Mouse (Mus musculus): Measurements from ENCODE around the gene Ngp. TPM values are rescaled to one million over a fixed set of nuclear protein-coding genes. Genes with fewer than 3 reads are reported as not detected.

The Ngp gene
- polyA plus RNA-seq, 1 experiment = 0.02 TPM

- no peak overlapping the region for H3ac ChIP-seq (ENCODE audit: control insufficient read depth, insufficient read length, low read depth)
- H3K36me3 ChIP-seq (ENCODE audit: control insufficient read depth, insufficient read depth) = no peaks in the 10 kb centered on the region
- TF ChIP-seq USF1 (IDR thresholded peaks at IDR 0.05; ENCODE audit: low read depth) = no peak
- TF ChIP-seq CEBPB (IDR thresholded peaks at IDR 0.05; ENCODE audit: low read depth) = no peak
- TF ChIP-seq MAX (IDR thresholded peaks at IDR 0.05) = no peak
- no peak for TF ChIP-seq MYOD1 (IDR thresholded peaks at IDR 0.05; ENCODE audit: control insufficient read depth, insufficient read length, low read depth)
- TF ChIP-seq MYOG (IDR thresholded peaks at IDR 0.05; ENCODE audit: control insufficient read depth, extremely low read depth, insufficient read length) = no peak
- TF ChIP-seq CTCF (IDR thresholded peaks at IDR 0.05; ENCODE audit: control insufficient read depth, insufficient read depth, insufficient read length) = no peak
- no peak for TF ChIP-seq FOSL1 (IDR thresholded peaks at IDR 0.05; ENCODE audit: insufficient read depth, low read length, poor library complexity, severe bottlenecking)
- no peaks in the 10 kb centered on the region for H3K79me3 ChIP-seq (ENCODE audit: low read depth)
- H3K4me3 ChIP-seq (ENCODE audit: insufficient read depth, poor library complexity, severe bottlenecking) = no peak overlapping the region
- H3K79me2 ChIP-seq (ENCODE audit: control insufficient read depth, insufficient read depth) = no peaks in the 10 kb centered on the region
- no peaks in the 10 kb centered on the region for H3K27me3 ChIP-seq (ENCODE audit: control insufficient read depth, insufficient read depth, insufficient read length)
Observed at GRCm38 (mm10) chr9:110440049-110440448, 20.5 kb downstream of the Ngp start.

GRCm38 (mm10) chr9:110440559-110440958, 21.0 kb downstream of the Ngp start:
- Histone ChIP-seq H3K79me2 (ENCODE audit: control insufficient read depth, insufficient read depth) (no peaks in the 10 kb centered on the region), H3K79me3 (ENCODE audit: low read depth) (no peaks in the 10 kb centered on the region), H3K27me3 (ENCODE audit: control insufficient read depth, insufficient read depth, insufficient read length) (no peaks in the 10 kb centered on the region), H3K4me3 (ENCODE audit: insufficient read depth, poor library complexity, severe bottlenecking) (no peak overlapping the region), H3K36me3 (ENCODE audit: control insufficient read depth, insufficient read depth) (no peaks in the 10 kb centered on the region), H3ac (ENCODE audit: control insufficient read depth, insufficient read length, low read depth) (no peak overlapping the region)
- TF ChIP-seq USF1 (IDR thresholded peaks at IDR 0.05; ENCODE audit: low read depth) = no peak
- TF ChIP-seq CEBPB (IDR thresholded peaks at IDR 0.05; ENCODE audit: low read depth) = no peak
- no peak for TF ChIP-seq FOSL1 (IDR thresholded peaks at IDR 0.05; ENCODE audit: insufficient read depth, low read length, poor library complexity, severe bottlenecking)
- TF ChIP-seq MYOG (IDR thresholded peaks at IDR 0.05; ENCODE audit: control insufficient read depth, extremely low read depth, insufficient read length) = no peak
- no peak for TF ChIP-seq MAX (IDR thresholded peaks at IDR 0.05)
- TF ChIP-seq MYOD1 (IDR thresholded peaks at IDR 0.05; ENCODE audit: control insufficient read depth, insufficient read length, low read depth) = no peak
- TF ChIP-seq CTCF (IDR thresholded peaks at IDR 0.05; ENCODE audit: control insufficient read depth, insufficient read depth, insufficient read length) = no peak

GRCm38 (mm10) chr9:110448356-110448755, 28.8 kb downstream of the Ngp start:
- Histone ChIP-seq H3ac (ENCODE audit: control insufficient read depth, insufficient read length, low read depth) (no peak overlapping the region), H3K4me3 (ENCODE audit: insufficient read depth, poor library complexity, severe bottlenecking) (no peak overlapping the region), H3K27me3 (ENCODE audit: control insufficient read depth, insufficient read depth, insufficient read length) (no peaks in the 10 kb centered on the region), H3K79me2 (ENCODE audit: control insufficient read depth, insufficient read depth) (no peaks in the 10 kb centered on the region), H3K79me3 (ENCODE audit: low read depth) (no peaks in the 10 kb centered on the region), H3K36me3 (ENCODE audit: control insufficient read depth, insufficient read depth) (peaks cover 9% of the 10 kb centered on the region)
- TF ChIP-seq FOSL1 (IDR thresholded peaks at IDR 0.05; ENCODE audit: insufficient read depth, low read length, poor library complexity, severe bottlenecking) (no peak), MYOG (IDR thresholded peaks at IDR 0.05; ENCODE audit: control insufficient read depth, extremely low read depth, insufficient read length) (no peak), USF1 (IDR thresholded peaks at IDR 0.05; ENCODE audit: low read depth) (no peak), CEBPB (IDR thresholded peaks at IDR 0.05; ENCODE audit: low read depth) (no peak), MYOD1 (IDR thresholded peaks at IDR 0.05; ENCODE audit: control insufficient read depth, insufficient read length, low read depth) (no peak), MAX (IDR thresholded peaks at IDR 0.05) (no peak), CTCF (IDR thresholded peaks at IDR 0.05; ENCODE audit: control insufficient read depth, insufficient read depth, insufficient read length) (no peak)

GRCm38 (mm10) chr9:110448857-110449617, 29.5 kb downstream of the Ngp start:
- Histone ChIP-seq H3ac (ENCODE audit: control insufficient read depth, insufficient read length, low read depth) (no peak overlapping the region), H3K4me3 (ENCODE audit: insufficient read depth, poor library complexity, severe bottlenecking) (no peak overlapping the region), H3K36me3 (ENCODE audit: control insufficient read depth, insufficient read depth) (peaks cover 9% of the 10 kb centered on the region), H3K79me3 (ENCODE audit: low read depth) (no peaks in the 10 kb centered on the region), H3K79me2 (ENCODE audit: control insufficient read depth, insufficient read depth) (no peaks in the 10 kb centered on the region), H3K27me3 (ENCODE audit: control insufficient read depth, insufficient read depth, insufficient read length) (no peaks in the 10 kb centered on the region)
- TF ChIP-seq MYOD1 (IDR thresholded peaks at IDR 0.05; ENCODE audit: control insufficient read depth, insufficient read length, low read depth) = no peak
- no peak for TF ChIP-seq FOSL1 (IDR thresholded peaks at IDR 0.05; ENCODE audit: insufficient read depth, low read length, poor library complexity, severe bottlenecking)
- no peak for TF ChIP-seq CEBPB (IDR thresholded peaks at IDR 0.05; ENCODE audit: low read depth)
- no peak for TF ChIP-seq MYOG (IDR thresholded peaks at IDR 0.05; ENCODE audit: control insufficient read depth, extremely low read depth, insufficient read length)
- no peak for TF ChIP-seq USF1 (IDR thresholded peaks at IDR 0.05; ENCODE audit: low read depth)
- no peak for TF ChIP-seq MAX (IDR thresholded peaks at IDR 0.05)
- TF ChIP-seq CTCF (IDR thresholded peaks at IDR 0.05; ENCODE audit: control insufficient read depth, insufficient read depth, insufficient read length) = peak; percentile 42

GRCm38 (mm10) chr9:110452523-110452922, 33.0 kb downstream of the Ngp start:
- H3K79me2 ChIP-seq (ENCODE audit: control insufficient read depth, insufficient read depth) = no peaks in the 10 kb centered on the region
- no peaks in the 10 kb centered on the region for H3K27me3 ChIP-seq (ENCODE audit: control insufficient read depth, insufficient read depth, insufficient read length)
- no peak for TF ChIP-seq USF1 (IDR thresholded peaks at IDR 0.05; ENCODE audit: low read depth)
- no peak for TF ChIP-seq FOSL1 (IDR thresholded peaks at IDR 0.05; ENCODE audit: insufficient read depth, low read length, poor library complexity, severe bottlenecking)
- TF ChIP-seq MAX (IDR thresholded peaks at IDR 0.05) = no peak
- no peak for TF ChIP-seq MYOG (IDR thresholded peaks at IDR 0.05; ENCODE audit: control insufficient read depth, extremely low read depth, insufficient read length)
- no peak for TF ChIP-seq CEBPB (IDR thresholded peaks at IDR 0.05; ENCODE audit: low read depth)
- H3K36me3 ChIP-seq (ENCODE audit: control insufficient read depth, insufficient read depth) = peaks cover 9% of the 10 kb centered on the region
- no peak overlapping the region for H3ac ChIP-seq (ENCODE audit: control insufficient read depth, insufficient read length, low read depth)
- no peak overlapping the region for H3K4me3 ChIP-seq (ENCODE audit: insufficient read depth, poor library complexity, severe bottlenecking)
- no peaks in the 10 kb centered on the region for H3K79me3 ChIP-seq (ENCODE audit: low read depth)
